Mouse (Mus musculus): ENCODE measurements around the gene Abcc8.
"Not testable (repeated sequence)": the region's sequence is repeated elsewhere in the genome, so short reads cannot be mapped to it uniquely, and the experiment has no call there.

Abcc8 gene

GRCm38 (mm10) chr7:46179431-46180275, at the start of gene Abcc8:
Gene Abcc8 (minus strand): TSS chr7:46180033.
- peak; percentile 30 for DNase-seq

GRCm38 (mm10) chr7:46226936-46227335, 47.1 kb upstream of the Abcc8 start:
- DNase-seq = peak; percentile 74

- peak; percentile 74 for DNase-seq
These were observed 46.4 kb upstream of the Abcc8 start for GRCm38 (mm10) chr7:46226253-46226652.

GRCm38 (mm10) chr7:46220591-46221129, 40.8 kb upstream of the Abcc8 start:
- no peak for DNase-seq

GRCm38 (mm10) chr7:46218415-46218814, 38.6 kb upstream of the Abcc8 start:
- no peak for DNase-seq

- DNase-seq = no peak
These were observed 36.6 kb upstream of the Abcc8 start for GRCm38 (mm10) chr7:46216481-46216880.

- DNase-seq = no peak
These were observed 30.4 kb upstream of the Abcc8 start for GRCm38 (mm10) chr7:46210276-46210675.

- DNase-seq = peak; percentile 44
These were observed 28.3 kb upstream of the Abcc8 start for GRCm38 (mm10) chr7:46208131-46208530.

GRCm38 (mm10) chr7:46204775-46205174, 24.9 kb upstream of the Abcc8 start:
- DNase-seq = no peak

- peak; percentile 76 for DNase-seq
These were observed 24.2 kb upstream of the Abcc8 start for GRCm38 (mm10) chr7:46204046-46204471.

- no peak for DNase-seq
These were observed 21.8 kb upstream of the Abcc8 start for GRCm38 (mm10) chr7:46201649-46202048.

- DNase-seq = no peak
These were observed 20.2 kb upstream of the Abcc8 start for GRCm38 (mm10) chr7:46200021-46200420.

- no peak for DNase-seq
These were observed 15.5 kb upstream of the Abcc8 start for GRCm38 (mm10) chr7:46195356-46195755.

GRCm38 (mm10) chr7:46184232-46184631, 4.4 kb upstream of the Abcc8 start:
- no peak for DNase-seq

- peak; percentile 65 for DNase-seq
These were observed 1.8 kb upstream of the Abcc8 start for GRCm38 (mm10) chr7:46181590-46181989.

- DNase-seq = not testable (repeated sequence)
These were observed 10.9 kb downstream of the Abcc8 start for GRCm38 (mm10) chr7:46168980-46169379.

GRCm38 (mm10) chr7:46168402-46168801, 11.4 kb downstream of the Abcc8 start:
- no peak for DNase-seq

GRCm38 (mm10) chr7:46167901-46168300, 11.9 kb downstream of the Abcc8 start:
- no peak for DNase-seq

GRCm38 (mm10) chr7:46165876-46166275, 14.0 kb downstream of the Abcc8 start:
- DNase-seq = no peak

- DNase-seq = no peak
These were observed 17.1 kb downstream of the Abcc8 start for GRCm38 (mm10) chr7:46162731-46163130.

GRCm38 (mm10) chr7:46162132-46162727, 17.6 kb downstream of the Abcc8 start:
- no peak for DNase-seq

GRCm38 (mm10) chr7:46161615-46162014, 18.2 kb downstream of the Abcc8 start:
- no peak for DNase-seq

GRCm38 (mm10) chr7:46157746-46158145, 22.1 kb downstream of the Abcc8 start:
- DNase-seq = no peak

Data from right cerebral cortex, postnatal 4 days (tissue).